Mouse (Mus musculus) neural tube, embryonic 12.5 days (tissue): Measurements from ENCODE around the gene Hadhb. TPM values are rescaled to one million over a fixed set of nuclear protein-coding genes. Genes with fewer than 3 reads are reported as not detected.
A peak's percentile ranks its signal among the peaks of the same experiment; 100 is the strongest.

ENCODE experiments used
- ATAC-seq: fragments of 200-750 bp; cut with Nextera tagmentation; 2 replicates; pipeline ENCODE4 v1.8.0; 2017; ENCODE audit warnings: low read depth, mild to moderate bottlenecking, moderate TSS enrichment, moderate library complexity; ENCODE audit not compliant: low FRiP score
- H3K27ac ChIP-seq: fragments of 300-500 bp; sonication (generic); 2 replicates; pipeline ENCODE4 v1.5.1; 2016
- H3K27me3 ChIP-seq: fragments of 300-500 bp; sonication (generic); replicated peaks from 2 replicates; pipeline ENCODE4 v1.6.1; 2016; ENCODE audit warnings: mild to moderate bottlenecking
- H3K36me3 ChIP-seq: fragments of 300-500 bp; sonication (generic); 2 replicates; pipeline ENCODE4 v1.6.1; 2016; ENCODE audit warnings: mild to moderate bottlenecking
- H3K4me1 ChIP-seq: fragments of 300-500 bp; sonication (generic); 2 replicates; pipeline ENCODE4 v1.6.1; 2016
- H3K4me2 ChIP-seq: fragments of 300-500 bp; sonication (generic); replicated peaks from 2 replicates; pipeline ENCODE4 v1.6.1; 2016; ENCODE audit warnings: mild to moderate bottlenecking
- H3K4me3 ChIP-seq: fragments of 300-500 bp; sonication (generic); 2 replicates; pipeline ENCODE4 v1.5.1; 2016
- H3K9ac ChIP-seq: fragments of 300-500 bp; sonication (generic); 2 replicates; pipeline ENCODE4 v1.6.1; 2016; ENCODE audit warnings: mild to moderate bottlenecking
- H3K9me3 ChIP-seq: fragments of 300-500 bp; sonication (generic); 2 replicates; pipeline ENCODE4 v1.6.1; 2016; ENCODE audit warnings: mild to moderate bottlenecking
- WGBS: fragments of 180-500 bp; shearing (Covaris S2); methylation state at CpG from one replicate; pipeline ENCODE4 v1.1.7; 2016; 5-methylcytosine and 5-hydroxymethylcytosine counted together
- microRNA counts: library from miRNA; unstranded; fragments of <30 nt; microRNA quantifications from one replicate; lab custom pipeline; 2017
- microRNA-seq: library from miRNA; unstranded; fragments of <30 nt; microRNA quantifications from one replicate; pipeline ENCODE4, GENCODE M21; 2017
- polyA plus RNA-seq: library from polyadenylated mRNA; unstranded; fragments of >200 nt; fragmentation: Nextera tagmentation; extraction: Ambion mirVana; gene quantifications from 2 replicates; pipeline ENCODE4 v1.2.1, GENCODE M21; 2016

Gene Hadhb
- polyA plus RNA-seq, 1 experiment from 2014 or later = 95.7 TPM

DNA sequence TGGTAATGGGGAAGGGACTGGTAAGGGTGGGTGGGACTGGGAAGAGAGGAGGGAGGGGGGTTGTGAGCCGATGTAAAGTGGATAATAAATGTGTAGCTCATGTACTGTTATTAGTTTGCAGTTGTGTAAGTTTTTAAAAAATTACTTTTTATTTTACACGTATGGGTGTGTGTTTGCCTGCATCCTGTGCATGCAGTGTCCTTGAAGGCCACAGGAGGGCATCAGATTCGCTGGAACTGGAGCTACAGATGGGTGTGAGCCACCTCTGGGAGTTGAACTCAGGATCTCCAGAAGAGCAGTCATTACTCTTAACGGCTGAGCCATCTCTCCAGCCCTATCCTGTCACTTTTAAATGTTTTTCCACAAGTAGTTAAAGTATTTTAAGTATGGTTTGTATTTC is 75.9 kb downstream of the Hadhb start:
- 88% methylated on average over 4 of the region's 4 CpGs for WGBS

DNA sequence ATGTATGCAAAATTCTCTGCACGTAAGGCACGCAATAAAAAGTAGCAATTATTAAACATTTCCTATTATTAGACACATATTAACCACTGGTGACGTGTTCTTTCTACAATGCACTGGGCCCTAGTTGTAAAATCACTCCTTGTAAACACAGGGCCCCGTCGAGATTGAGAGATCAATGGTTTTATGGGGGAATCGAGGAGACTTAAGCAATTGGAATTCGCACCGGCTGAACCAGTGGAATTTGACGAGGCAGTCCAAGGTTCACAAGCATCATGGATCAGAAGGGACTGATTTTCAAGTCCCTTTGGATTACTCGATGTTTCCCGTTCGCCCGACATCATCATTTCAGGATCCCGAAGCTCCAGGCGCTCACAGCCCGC is 76.8 kb downstream of the Hadhb start:
- no peaks in the 10 kb centered on the region for H3K9me3 ChIP-seq
- WGBS = 51% methylated on average over 16 of the region's 16 CpGs
- H3K36me3 ChIP-seq = no peaks in the 10 kb centered on the region
- peak overlapping the region; percentile 82 for H3K4me3 ChIP-seq
- peak overlapping the region; percentile 55 for H3K9ac ChIP-seq
- ATAC-seq = no peak; the same call in 1 of the 2 replicates
- H3K27me3 ChIP-seq = no peaks in the 10 kb centered on the region
- peak overlapping the region; percentile 54; the same call in 1 of the 2 replicates for H3K27ac ChIP-seq
- H3K4me1 ChIP-seq = peaks cover 18% of the 10 kb centered on the region
- peak overlapping the region; percentile 84 for H3K4me2 ChIP-seq

More for the DNA sequence above, 75.9 kb downstream of the Hadhb start:
- no peak overlapping the region for H3K4me2 ChIP-seq
- H3K4me1 ChIP-seq = peaks cover 18% of the 10 kb centered on the region
- no peak overlapping the region for H3K27ac ChIP-seq
- H3K4me3 ChIP-seq = no peak overlapping the region
- no peaks in the 10 kb centered on the region for H3K36me3 ChIP-seq
- no peaks in the 10 kb centered on the region for H3K9me3 ChIP-seq
- H3K27me3 ChIP-seq = no peaks in the 10 kb centered on the region
- no peak overlapping the region for H3K9ac ChIP-seq
- ATAC-seq = no peak

DNA sequence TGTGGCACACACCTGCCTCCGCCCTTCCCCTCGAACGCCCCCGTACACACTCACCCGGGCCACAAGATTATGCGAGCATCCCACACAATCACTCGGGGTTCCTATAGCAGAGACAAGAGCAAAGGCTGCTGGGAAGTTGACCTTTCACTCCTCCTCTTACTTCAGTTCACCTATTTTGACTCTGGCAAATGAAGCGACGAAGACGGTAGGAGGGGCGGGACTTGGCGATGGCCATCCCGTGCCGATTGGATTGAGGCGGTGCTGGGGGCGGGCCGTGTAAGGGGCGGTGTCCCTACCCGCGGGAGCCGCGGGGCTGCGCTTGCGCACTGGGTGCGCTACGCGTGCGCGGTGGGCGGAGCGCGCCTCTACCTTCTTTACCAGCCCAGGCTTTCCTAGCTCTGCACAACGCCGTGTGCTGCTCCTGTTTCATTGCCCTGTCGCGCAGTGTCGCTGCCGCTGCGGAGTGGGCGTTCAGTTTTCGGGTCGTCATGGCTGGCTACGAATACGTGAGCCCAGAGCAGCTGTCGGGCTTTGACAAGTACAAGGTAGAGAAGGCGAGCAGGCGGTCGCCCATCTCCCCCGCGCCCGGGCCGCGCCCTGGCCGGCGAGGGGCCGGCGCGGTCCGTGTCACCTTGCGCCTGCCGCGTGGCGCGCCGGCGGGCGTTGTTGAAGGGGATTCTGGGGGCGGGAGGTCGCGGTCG is 77.4 kb downstream of the Hadhb start, which contains the start of gene Selenoi:
Gene Selenoi, plus strand, starts transcription at position 311 of the 701 bp plus-strand sequence.
- peaks cover 18% of the 10 kb centered on the region for H3K4me1 ChIP-seq
- H3K4me2 ChIP-seq = peak within 1 kb of the TSS; percentile 84
- peak; percentile 99 for ATAC-seq
- peak within 1 kb of the TSS; percentile 82 for H3K4me3 ChIP-seq
- peak within 1 kb of the TSS; percentile 79 for H3K27ac ChIP-seq
- no peaks in the 10 kb centered on the region for H3K27me3 ChIP-seq
- peak within 1 kb of the TSS; percentile 76 for H3K9ac ChIP-seq
- no peaks in the 10 kb centered on the region for H3K9me3 ChIP-seq
- no peaks in the 10 kb centered on the region for H3K36me3 ChIP-seq
- WGBS = 3% methylated on average over 71 of the region's 71 CpGs

DNA sequence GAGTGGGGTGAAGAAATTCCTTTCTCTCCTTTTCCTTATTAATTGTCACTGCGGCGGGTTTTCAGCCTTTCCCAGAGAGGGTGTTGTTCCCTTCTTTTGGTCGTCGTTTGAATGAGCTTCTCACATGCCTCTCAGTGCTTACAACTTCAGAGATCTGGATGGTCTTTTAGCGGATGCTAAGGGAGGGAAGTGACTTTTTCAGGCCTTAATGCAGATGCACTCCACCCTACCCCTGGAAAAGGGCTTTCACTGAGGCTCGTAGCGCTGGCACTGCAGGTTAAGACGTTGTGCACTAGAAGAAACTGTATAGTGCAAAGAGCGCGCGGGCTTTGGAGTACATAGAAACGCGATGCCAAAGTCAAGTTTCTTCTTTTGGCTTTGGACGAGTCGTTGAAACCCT is 78.0 kb downstream of the Hadhb start:
- Histone ChIP-seq H3K4me2 (peak overlapping the region; percentile 84), H3K4me3 (peak overlapping the region; percentile 82), H3K27ac (peak overlapping the region; percentile 79), H3K9ac (peak overlapping the region; percentile 76), H3K27me3 (no peaks in the 10 kb centered on the region), H3K4me1 (peaks cover 18% of the 10 kb centered on the region), H3K9me3 (no peaks in the 10 kb centered on the region), H3K36me3 (no peaks in the 10 kb centered on the region)
- 2% methylated on average over 15 of the region's 15 CpGs for WGBS
- ATAC-seq = no peak

DNA sequence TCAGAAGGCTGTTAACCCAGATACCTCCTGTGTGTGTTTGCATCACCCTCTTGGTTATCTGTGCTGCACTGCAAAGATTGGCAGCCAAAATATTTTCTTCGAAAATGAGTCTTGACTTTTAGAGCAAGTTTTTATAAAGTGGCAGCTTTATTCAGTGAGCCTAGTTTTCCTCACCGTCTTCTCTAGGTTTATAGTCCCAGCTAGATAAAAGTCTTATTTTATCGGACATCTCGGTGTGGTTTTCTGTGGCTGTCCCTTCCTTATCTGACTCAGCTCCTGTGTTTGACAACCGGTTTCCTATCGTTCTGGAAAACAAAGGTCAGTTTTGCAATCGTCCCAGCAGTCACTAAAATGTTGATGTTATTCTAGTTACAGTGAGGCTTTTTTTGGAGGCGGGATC is 78.9 kb downstream of the Hadhb start:
- Histone ChIP-seq H3K27me3 (no peaks in the 10 kb centered on the region), H3K27ac (no peak overlapping the region), H3K9ac (no peak overlapping the region), H3K36me3 (no peaks in the 10 kb centered on the region), H3K4me2 (peak overlapping the region; percentile 84), H3K4me1 (peaks cover 18% of the 10 kb centered on the region), H3K9me3 (no peaks in the 10 kb centered on the region), H3K4me3 (0 out of 2 replicates have a peak overlapping the region, but pooled peaks have one; percentile 82)
- ATAC-seq = no peak
- 74% methylated on average over 8 of the region's 8 CpGs for WGBS

MicroRNAs encoded within 50 kb of the gene (microRNA counts, 519-probe panel; counts per million panel counts)
- 3,906 counts per million, percentile 75 among the panel's probes with 10 or more counts for microRNA mmu-miR-1960 (lab: Ali Mortazavi, UCI)

Small RNAs within 50 kb of the gene (microRNA-seq; reads per million reads assigned to microRNA genes)
- gene Mir1960 = 0.87 reads per million

Other genes starting within 250 kb of the Hadhb start
- gene Il6, start 142.1 kb upstream of the Hadhb start, polyA plus RNA-seq = not detected in 2 replicates
- gene Tyms, start 81.6 kb upstream of the Hadhb start, polyA plus RNA-seq = 140 and 151 TPM in 2 replicates
- gene Garem2, start 50.1 kb upstream of the Hadhb start, polyA plus RNA-seq = 28.2 and 31.0 TPM in 2 replicates
- 4.0 and 4.5 TPM in 2 replicates for gene 3110082J24Rik, start 49.2 kb upstream of the Hadhb start, polyA plus RNA-seq
- gene Hadha, start 86 bp upstream of the Hadhb start, polyA plus RNA-seq = 94.9 and 106 TPM in 2 replicates
- gene Adgrf3, start 50.5 kb downstream of the Hadhb start, polyA plus RNA-seq = not detected in 2 replicates
- 22.5 and 23.2 TPM in 2 replicates for gene Selenoi, start 77.3 kb downstream of the Hadhb start, polyA plus RNA-seq
- gene Drc1, start 126.1 kb downstream of the Hadhb start, polyA plus RNA-seq = 1.2 and 1.4 TPM in 2 replicates